Mouse (Mus musculus) embryonic stem cell, embryonic (primary cell): ENCODE results near the gene Bysl.

Source experiments
- CTCF ChIA-PET, 4 experiments: fragments of 300-600 bp in 2 of 4; fragments of 350-600 bp in 2 of 4; sonication (Branson Sonifier 250); formaldehyde crosslinking; loops; one replicate each; lab custom pipeline; 2022; ENCODE audit warnings: inconsistent platforms in 2 of 4; lab: Charles Lee
- POLR2A ChIA-PET, 4 experiments: fragments of 300-600 bp in 2 of 4; fragments of 350-600 bp in 2 of 4; sonication (Branson Sonifier 250); formaldehyde crosslinking; loops; one replicate each; lab custom pipeline; 2022; ENCODE audit warnings: antibody characterized with exemption in 4 of 4, inconsistent platforms in 1 of 4; lab: Charles Lee

Bysl gene

GRCm38 (mm10) chr17:47610849-47611660 is at the start of gene Bysl, which contains the start of the genes Med20 and Gm20517:
Bysl (minus strand) TSS chr17:47611492.
Med20 (plus strand) TSS chr17:47611582.
Gm20517 (plus strand) TSS chr17:47611589.
- ChIA-PET POLR2A (interaction anchor here in 3 of 4 experiments (0.6 to 4.6 kb wide), 24 partner anchors 9 to 790 kb away, joined by 3 to 49 read pairs (median 4); partner anchors contain the start of gene Taf8 (in 1 of the 3)), CTCF (interaction anchor here (0.5 to 1.9 kb wide), 16 partner anchors 9 to 104 kb away, joined by 3 to 13 read pairs (median 3); no protein-coding TSS in a partner anchor)

- ChIA-PET CTCF (interaction anchor here in 1 of 4 experiments (0.5 kb wide), 1 partner anchor 196 kb away, joined by 10 read pairs; no protein-coding TSS in a partner anchor), POLR2A (interaction anchor here in 2 of 4 experiments (0.6 to 0.9 kb wide), 2 partner anchors 12 to 14 kb away, joined by 3 to 5 read pairs; no protein-coding TSS in a partner anchor)
Measured at GRCm38 (mm10) chr17:47658741-47659243, 47.5 kb upstream of the Bysl start.

GRCm38 (mm10) chr17:47657901-47658300 is 46.6 kb upstream of the Bysl start:
- POLR2A ChIA-PET = interaction anchor here in 1 of 4 experiments (0.9 kb wide), 1 partner anchor 15 kb away, joined by 5 read pairs; no protein-coding TSS in a partner anchor
- CTCF ChIA-PET = no interaction called here

GRCm38 (mm10) chr17:47655697-47656096 is 44.4 kb upstream of the Bysl start:
- ChIA-PET CTCF (interaction anchor here in 3 of 4 experiments (0.6 to 1.7 kb wide), 6 partner anchors 21 to 446 kb away, joined by 3 to 5 read pairs (median 3); no protein-coding TSS in a partner anchor), POLR2A (interaction anchor here in 2 of 4 experiments (0.6 to 3.4 kb wide), 20 partner anchors 8 to 762 kb away, joined by 3 to 37 read pairs (median 4); partner anchors contain the start of genes Frs3 (in 1 of the 2) and Usp49 (in 1 of the 2))

GRCm38 (mm10) chr17:47654346-47654745 is 43.1 kb upstream of the Bysl start:
- CTCF ChIA-PET = interaction anchor here in 1 of 4 experiments (0.6 to 1.7 kb wide), 2 partner anchors 9 to 141 kb away, joined by 3 to 5 read pairs; no protein-coding TSS in a partner anchor
- POLR2A ChIA-PET = interaction anchor here in 3 of 4 experiments (1.0 to 3.4 kb wide), 10 partner anchors 10 to 143 kb away, joined by 3 to 37 read pairs (median 4); no protein-coding TSS in a partner anchor

- CTCF ChIA-PET = interaction anchor here in 2 of 4 experiments (0.6 to 2.1 kb wide), 5 partner anchors 21 to 468 kb away, joined by 3 to 6 read pairs (median 3); no protein-coding TSS in a partner anchor
Measured at GRCm38 (mm10) chr17:47651953-47652352, 40.7 kb upstream of the Bysl start.

GRCm38 (mm10) chr17:47648966-47649365 is 37.7 kb upstream of the Bysl start:
- ChIA-PET POLR2A (interaction anchor here (0.6 to 4.1 kb wide), 39 partner anchors 7 to 508 kb away, joined by 3 to 42 read pairs (median 4); partner anchors contain the start of genes Frs3 (in 1 of the 4), Gm21981 (in 1 of the 4), Prickle4 (in 1 of the 4) and Tomm6 (in 1 of the 4)), CTCF (interaction anchor here (0.9 to 5.1 kb wide), 19 partner anchors 9 to 452 kb away, joined by 3 to 40 read pairs (median 6); partner anchors contain the start of gene Usp49 (in 1 of the 4))

More at GRCm38 (mm10) chr17:47651953-47652352, 40.7 kb upstream of the Bysl start:
- POLR2A ChIA-PET = interaction anchor here (0.5 to 2.1 kb wide), 21 partner anchors 9 to 513 kb away, joined by 3 to 9 read pairs (median 3); no protein-coding TSS in a partner anchor

- ChIA-PET CTCF (interaction anchor here (0.6 to 5.1 kb wide), 38 partner anchors 9 to 1285 kb away, joined by 3 to 40 read pairs (median 4); partner anchors contain the start of genes Prickle4 (in 2 of the 4), Frs3 (in 1 of the 4), Gm21981 (in 1 of the 4) and Lrfn2 (in 1 of the 4)), POLR2A (interaction anchor here in 3 of 4 experiments (1.0 to 4.1 kb wide), 19 partner anchors 9 to 136 kb away, joined by 3 to 42 read pairs (median 4); no protein-coding TSS in a partner anchor)
Measured at GRCm38 (mm10) chr17:47646683-47647082, 35.4 kb upstream of the Bysl start.

GRCm38 (mm10) chr17:47642992-47643391 is 31.7 kb upstream of the Bysl start:
- ChIA-PET POLR2A (interaction anchor here (0.7 to 2.1 kb wide), 18 partner anchors 9 to 478 kb away, joined by 3 to 9 read pairs (median 4); partner anchors contain the start of genes Taf8 (in 1 of the 4) and Usp49 (in 1 of the 4)), CTCF (interaction anchor here (0.6 to 1.8 kb wide), 28 partner anchors 10 to 458 kb away, joined by 3 to 14 read pairs (median 4); partner anchors contain the start of gene Gm21981 (in 1 of the 4))

- POLR2A ChIA-PET = interaction anchor here (0.5 to 4.2 kb wide), 14 partner anchors 8 to 493 kb away, joined by 3 to 21 read pairs (median 3); partner anchors contain the start of genes Gm21981 (in 1 of the 4), Prickle4 (in 1 of the 4) and Tomm6 (in 1 of the 4)
- CTCF ChIA-PET = interaction anchor here (0.5 to 1.4 kb wide), 8 partner anchors 9 to 132 kb away, joined by 3 to 14 read pairs (median 3); partner anchors contain the start of gene Taf8 (in 1 of the 4)
Measured at GRCm38 (mm10) chr17:47633999-47634770, 22.9 kb upstream of the Bysl start.

GRCm38 (mm10) chr17:47632181-47632840 is 21.0 kb upstream of the Bysl start:
- ChIA-PET POLR2A (interaction anchor here in 2 of 4 experiments (1.0 to 4.2 kb wide), 6 partner anchors 10 to 63 kb away, joined by 3 to 21 read pairs (median 4); partner anchors contain the start of genes Gm21981 (in 1 of the 2) and Prickle4 (in 1 of the 2)), CTCF (interaction anchor here in 2 of 4 experiments (1.1 to 1.4 kb wide), 2 partner anchors 11 kb away, joined by 3 to 7 read pairs; no protein-coding TSS in a partner anchor)

- ChIA-PET CTCF (interaction anchor here in 3 of 4 experiments (0.6 to 2.7 kb wide), 10 partner anchors 8 to 490 kb away, joined by 3 to 9 read pairs (median 4); no protein-coding TSS in a partner anchor), POLR2A (interaction anchor here (0.6 to 2.6 kb wide), 19 partner anchors 8 to 788 kb away, joined by 3 to 12 read pairs (median 4); partner anchors contain the start of gene Taf8 (in 1 of the 4))
Measured at GRCm38 (mm10) chr17:47630678-47631065, 19.4 kb upstream of the Bysl start, which contains the start of gene Usp49. Usp49 (plus strand) TSS chr17:47630690.

GRCm38 (mm10) chr17:47629717-47630677 is 18.7 kb upstream of the Bysl start:
- POLR2A ChIA-PET = interaction anchor here (0.6 to 2.6 kb wide), 35 partner anchors 9 to 1779 kb away, joined by 3 to 12 read pairs (median 3); partner anchors contain the start of genes Taf8 (in 3 of the 4), Gm21981 (in 1 of the 4) and Prickle4 (in 1 of the 4)
- CTCF ChIA-PET = interaction anchor here (0.5 to 2.7 kb wide), 28 partner anchors 9 to 1477 kb away, joined by 3 to 9 read pairs (median 4); partner anchors contain the start of genes Bysl (in 1 of the 4), Frs3 (in 1 of the 4), Gm20517 (in 1 of the 4) and Mad2l1bp (in 1 of the 4)
